Mouse (Mus musculus) regulatory T cell (primary cell): ENCODE measurements around the gene Rassf1.

ENCODE experiments used
- in situ Hi-C: fragments of 300-600 bp; cut with MboI, MseI; formaldehyde crosslinking; loops from one replicate; pipeline ENCODE4 v1.15.1; 2025; ENCODE audit warnings: high pct_unique_total_duplicates

Gene Rassf1

DNA sequence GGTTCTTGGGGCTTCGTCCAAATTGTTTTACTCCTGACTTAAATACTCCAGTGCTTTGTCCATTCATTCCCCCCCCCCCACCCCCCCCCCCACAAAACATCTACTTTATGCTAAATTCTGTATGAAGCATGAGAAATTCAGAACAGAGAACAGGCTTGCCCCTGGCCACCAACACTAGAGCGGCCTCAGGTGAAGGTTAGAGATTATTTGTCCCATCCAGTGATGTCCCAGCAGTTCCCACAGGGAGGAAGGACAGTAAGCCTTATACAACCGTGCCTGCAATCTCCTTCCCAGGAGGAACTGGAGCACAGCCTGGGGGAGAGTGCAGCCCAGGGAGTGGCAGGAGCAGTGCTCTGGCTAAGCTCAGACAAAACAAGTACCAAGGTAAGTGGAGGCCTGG lies 27.2 kb downstream of the Rassf1 start, which contains the start of gene Naa80:
Naa80 (plus strand) TSS at position 301 of the 400 bp plus-strand sequence.
- in situ Hi-C loops: no loop called here

DNA sequence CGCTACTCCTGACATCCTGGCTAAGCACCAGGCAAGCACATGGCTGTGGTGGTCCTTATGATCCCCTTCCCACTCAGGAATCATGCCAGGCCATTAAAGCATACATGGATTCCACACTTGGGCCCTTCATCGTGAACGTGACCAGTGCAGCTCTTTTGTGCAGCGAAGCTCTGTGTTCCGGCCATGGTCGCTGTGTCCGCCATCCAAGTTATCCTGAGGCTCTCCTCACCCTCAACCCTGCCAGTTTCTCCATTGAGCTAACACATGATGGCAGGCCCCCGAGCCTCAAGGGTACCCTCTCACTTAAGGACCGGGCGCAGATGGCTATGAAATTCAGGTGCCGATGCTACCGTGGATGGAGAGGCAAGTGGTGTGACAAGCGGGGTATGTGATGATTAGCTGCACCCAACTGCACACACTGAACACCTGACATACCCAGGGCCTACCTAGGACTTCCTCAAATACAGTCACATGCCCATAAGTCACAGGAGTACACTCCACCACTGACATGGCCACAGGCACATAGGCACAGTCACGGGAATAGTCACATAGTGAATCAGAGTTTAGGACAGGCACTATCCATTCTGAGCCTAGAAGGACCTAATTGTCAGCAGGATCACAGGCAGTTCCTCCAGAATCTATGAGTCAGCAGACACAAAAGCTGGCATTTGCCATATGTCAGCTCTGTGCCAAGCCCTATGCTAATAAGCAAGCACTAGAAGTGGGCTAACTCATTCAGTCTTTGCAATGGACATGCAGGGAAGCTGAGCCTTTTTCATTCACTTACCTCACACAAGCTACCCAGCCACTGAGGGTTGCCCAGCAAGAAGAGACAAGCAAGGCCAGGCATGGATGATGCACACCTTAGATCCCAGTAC lies 27.9 kb downstream of the Rassf1 start:
- in situ Hi-C loops: no loop called here

DNA sequence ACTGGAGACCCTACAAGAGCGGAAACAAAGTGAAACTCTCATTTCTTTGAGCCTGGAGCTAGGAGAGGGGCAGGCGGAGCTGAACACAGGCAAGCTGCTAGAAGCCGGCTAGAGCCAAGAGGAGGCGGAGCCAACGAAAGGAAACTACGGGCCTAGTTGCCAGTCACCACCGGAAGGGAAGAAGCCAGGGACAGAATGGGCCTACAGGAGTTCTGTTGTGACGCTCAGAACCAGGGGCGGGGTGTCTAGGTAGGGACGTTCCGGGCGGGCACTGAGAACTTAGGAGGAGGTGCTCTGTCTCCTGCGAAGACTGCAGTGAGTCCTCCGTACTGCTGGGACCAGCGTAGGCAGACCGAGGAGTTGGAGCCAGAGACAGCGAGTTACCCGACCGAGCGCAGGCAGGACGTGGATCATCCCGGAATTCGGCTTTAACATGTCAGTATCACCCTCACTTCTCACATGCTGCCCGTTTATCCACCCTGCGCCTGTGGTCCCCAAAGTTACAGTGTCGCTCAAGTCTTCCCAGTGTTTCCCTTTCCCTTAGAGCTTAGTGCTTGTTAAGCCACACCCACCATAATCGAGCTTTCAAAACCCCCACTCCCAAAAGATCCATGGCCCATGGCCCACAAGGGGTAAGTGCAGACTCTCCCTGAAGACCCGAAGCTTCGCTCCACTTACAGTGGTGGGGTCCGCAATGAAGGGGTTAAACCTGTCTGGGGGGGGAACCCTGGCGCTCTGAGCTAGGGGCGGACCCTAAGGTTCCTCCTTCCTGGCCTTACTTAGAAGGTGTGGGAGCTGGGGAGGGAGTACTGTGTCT lies 29.4 kb downstream of the Rassf1 start, which contains the start of gene Hyal3:
Hyal3 (plus strand) TSS at position 318 of the 817 bp plus-strand sequence.
- in situ Hi-C loops: no loop called here

DNA sequence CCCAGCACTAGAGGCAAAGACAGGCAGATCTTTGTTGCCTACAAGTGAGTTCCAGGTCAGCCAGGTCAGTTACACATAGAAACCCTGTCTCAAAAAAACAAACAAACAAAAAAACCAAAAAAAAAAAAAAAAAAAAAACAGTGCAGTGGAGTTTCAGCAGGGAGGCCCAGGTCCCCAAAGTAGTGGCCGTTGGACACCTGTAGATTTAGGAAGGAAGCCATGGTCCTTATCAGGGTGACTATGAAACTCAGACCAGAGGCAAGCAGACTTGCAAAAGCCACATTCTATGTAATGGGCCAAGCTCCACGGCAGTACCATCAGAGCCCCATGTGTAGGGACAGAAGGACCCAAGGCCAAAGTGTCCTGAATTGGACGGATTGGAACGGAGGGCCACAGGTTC lies 30.2 kb downstream of the Rassf1 start:
- in situ Hi-C loops: no loop called here

DNA sequence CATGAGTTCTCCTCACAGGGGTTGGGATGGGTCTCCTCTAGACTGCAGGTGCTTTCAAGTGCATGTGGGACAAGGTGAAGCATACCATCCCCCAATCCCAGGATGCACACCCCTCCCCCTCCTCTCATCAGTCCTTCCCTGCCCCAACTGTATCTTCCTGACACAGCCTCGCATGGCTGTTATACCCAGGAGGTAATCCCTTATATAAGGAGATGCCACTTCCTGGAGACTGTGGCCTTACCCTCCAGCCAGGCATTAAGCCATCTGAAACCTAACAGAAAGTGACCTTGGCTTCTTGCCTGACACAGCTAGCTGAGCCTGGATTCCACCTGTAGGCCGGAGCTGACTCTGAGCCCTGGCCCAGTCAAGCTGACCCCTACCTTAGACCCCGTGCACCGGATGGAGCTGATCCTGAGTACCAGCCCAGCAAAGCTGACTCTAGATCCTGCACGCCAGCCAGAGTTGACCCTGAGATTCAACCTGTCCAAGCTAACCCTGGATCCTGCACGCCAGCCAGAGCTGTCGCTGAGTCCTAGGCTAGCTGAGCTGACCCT lies 31.2 kb downstream of the Rassf1 start:
- in situ Hi-C loops: no loop called here

DNA sequence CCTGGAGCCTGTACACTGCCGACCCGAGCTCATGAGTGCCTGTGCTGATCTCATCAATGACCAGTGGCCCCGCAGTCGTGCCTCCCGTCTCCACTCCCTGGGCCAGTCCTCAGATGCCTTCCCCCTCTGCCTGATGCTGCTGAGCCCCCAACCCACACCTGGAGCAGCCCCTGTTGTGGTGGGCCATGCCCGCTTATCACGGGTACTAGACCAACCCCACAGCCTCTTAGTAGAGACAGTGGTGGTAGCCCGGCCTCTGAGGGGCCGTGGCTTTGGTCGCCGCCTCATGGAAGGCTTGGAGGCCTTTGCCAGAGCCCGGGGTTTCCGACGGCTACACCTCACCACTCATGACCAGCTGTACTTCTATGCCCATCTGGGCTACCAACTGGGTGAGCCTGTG lies 31.8 kb downstream of the Rassf1 start:
- in situ Hi-C loops: no loop called here

DNA sequence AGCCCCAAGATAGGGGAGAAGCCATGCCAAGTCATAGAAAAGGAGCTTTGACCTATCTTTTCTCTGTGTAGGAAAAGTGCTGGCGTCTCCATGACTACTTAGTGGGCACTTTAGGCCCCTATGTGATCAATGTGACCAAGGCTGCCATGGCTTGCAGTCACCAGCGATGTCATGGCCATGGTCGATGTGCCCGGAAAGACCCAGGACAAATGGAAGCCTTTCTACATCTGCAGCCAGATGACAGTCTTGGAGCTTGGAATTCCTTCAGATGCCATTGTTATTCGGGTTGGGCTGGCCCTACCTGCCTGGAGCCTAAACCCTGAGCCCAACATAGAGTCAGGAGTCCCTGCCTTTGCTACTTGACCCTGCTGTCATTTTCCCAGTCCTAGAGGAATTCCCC lies 35.1 kb downstream of the Rassf1 start:
- in situ Hi-C loops: no loop called here

DNA sequence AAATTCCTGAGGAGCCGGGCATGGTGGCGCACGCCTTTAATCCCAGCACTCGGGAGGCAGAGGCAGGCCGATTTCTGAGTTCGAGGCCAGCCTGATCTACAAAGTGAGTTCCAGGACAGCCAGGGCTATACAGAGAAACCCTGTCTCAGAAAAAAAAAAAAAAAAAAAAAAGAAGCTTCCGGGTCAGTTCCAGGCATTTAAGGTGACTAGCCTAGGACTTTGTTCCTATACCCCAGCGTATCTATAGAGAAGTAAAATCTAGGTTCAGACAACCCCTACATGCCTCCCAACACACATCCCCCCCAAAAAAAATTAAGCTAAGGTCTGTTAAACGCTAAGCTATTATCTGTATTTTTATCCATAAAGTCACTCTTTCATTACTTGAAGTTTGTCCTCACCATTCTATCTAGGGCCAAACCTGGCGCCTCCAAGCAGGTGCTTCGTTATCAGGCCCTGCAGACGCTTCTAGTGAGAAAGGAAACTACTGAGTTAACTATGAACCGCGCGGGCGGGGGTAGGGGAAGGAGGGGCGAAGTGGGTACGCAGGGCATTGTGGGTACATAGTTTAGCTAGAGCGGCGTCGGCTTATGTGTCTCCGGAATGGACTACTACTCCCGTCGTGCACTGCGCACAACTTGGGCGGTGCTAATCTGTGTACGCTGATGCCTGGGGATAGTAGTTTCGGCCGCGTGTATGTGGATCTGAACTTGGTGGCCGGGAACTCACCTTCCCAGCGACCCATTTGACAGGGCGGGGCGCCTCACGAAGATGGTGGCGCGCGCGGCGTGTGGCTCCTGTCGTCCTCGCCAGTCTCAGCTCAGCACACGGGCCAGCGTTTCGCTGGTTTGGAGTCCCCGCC lies 35.8 kb downstream of the Rassf1 start, which contains the start of gene Ifrd2:
Ifrd2 (plus strand) TSS at position 669 of the 859 bp plus-strand sequence.
- in situ Hi-C loops: no loop called here

DNA sequence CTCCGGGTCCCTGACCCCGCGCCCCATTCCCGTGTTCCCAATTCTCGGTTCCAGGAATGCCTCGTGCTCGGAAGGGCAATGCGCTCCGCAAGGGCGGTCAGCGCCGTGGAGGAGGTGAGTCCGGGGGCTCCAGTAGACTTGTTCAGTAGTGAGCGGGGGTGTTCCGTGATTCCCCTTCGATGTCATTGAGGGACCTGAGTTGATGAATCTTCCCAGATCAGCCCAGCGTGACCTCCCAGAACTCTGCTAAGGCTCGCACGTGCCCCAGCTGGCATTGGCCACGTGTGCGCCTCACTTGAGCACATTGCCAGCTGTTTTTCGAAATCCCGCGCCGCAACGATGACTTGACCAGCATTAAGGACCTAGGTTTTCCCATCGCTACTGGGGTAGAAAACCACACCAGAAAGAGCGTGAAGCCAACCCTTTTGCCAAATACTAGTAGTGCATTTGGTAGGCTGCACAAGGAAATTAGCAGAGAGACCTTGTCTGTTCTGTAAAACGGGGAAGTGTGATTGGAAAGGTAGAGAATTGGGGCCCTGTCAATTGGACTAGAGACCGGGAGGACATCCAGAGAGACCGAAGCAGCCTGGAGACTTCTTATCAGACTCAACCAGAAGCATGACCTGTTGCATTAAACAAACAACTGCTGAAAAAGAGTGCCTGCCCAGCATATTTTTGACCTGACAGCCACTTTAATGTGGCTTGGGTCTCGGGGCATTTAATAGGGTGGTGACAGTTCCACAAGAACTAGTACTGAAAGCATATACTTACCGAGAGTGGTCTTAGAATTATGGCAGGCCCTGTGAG lies 36.7 kb downstream of the Rassf1 start:
- in situ Hi-C loops: no loop called here

DNA sequence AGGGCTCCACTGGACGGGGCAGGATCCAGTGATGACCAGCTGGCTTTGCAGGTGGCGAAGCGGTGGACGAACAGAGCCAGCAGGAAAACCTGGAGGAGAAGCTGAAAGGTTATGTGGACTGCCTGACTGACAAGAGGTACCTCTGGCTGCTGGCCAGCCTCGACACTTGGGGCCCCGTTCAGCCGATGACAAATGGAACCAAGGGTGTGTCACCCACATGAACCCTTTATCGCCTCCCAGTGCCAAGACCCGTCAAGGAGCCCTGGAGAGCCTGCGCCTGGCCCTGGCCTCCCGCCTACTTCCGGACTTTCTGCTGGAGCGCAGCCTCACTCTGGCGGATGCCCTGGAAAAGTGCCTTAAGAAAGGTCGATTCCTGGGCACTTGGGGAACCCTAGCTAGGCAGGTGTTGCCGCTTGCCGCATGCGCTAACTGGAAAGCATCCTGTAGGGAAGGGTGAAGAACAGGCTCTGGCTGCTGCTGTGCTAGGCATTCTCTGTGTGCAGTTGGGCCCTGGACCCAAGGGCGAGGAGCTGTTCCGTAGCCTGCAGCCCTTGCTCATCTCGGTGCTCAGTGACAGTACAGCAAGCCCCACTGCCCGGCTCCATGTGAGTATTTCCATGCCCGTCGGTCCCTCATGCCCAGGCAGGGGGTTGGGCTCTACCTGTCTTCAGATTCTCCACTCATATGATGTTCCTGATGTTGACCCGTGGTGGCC lies 38.9 kb downstream of the Rassf1 start:
- in situ Hi-C loops: no loop called here

DNA sequence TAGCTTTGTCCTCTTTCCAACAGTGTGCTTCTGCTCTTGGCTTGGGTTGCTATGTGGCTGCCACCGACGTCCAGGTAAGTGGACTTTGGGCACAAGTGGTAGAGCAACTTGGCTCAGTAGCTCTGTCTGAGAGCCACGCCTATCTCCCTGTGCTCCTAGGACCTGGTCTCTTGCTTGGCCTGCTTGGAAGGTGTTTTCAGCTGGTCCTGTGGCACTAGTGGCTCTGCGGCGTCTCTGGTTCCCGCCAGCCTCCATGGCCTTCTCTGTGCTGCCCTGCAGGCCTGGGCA lies 39.4 kb downstream of the Rassf1 start:
- in situ Hi-C loops: no loop called here

DNA sequence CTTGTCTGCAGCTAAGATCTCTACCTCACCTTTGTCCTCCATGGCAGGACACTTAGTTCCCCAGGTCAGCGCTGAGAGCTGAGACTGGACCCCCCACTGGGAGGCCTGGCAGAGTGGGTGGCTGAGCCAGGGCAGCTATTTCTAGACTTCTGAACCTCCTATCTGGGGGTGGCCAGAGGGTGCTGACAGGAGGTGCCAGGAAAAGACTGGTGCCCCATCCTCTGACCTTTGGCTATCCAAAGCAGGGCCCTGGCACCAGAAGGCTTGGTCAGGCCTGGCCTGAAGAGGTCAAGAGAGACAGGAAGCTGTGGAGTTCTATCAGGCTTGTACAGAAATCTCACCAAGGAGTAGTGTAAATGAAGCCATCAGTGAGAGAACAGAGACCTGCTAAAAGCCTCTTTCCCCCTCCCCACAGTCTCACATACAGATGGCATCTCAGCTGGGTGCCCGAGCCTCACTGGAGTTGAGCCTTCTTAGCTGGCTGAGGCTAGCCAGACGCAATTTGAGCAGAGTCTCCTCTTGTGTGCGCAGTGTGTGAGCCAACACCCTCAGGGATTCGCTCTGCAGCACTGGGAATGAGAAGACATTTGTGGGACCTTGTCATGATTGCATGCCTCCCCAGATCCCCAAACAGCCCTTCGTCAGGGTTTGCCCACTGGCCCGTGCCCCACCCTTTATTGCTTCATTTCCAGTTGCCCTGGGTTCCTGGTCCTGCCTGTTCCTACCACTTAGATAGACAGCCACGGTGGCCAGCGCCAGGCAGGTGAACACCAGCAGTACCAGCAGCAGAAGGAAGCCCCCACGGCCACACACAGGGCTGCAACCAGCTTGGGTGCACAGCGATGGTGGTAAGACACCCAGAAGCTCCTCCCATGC lies 42.0 kb downstream of the Rassf1 start:
- in situ Hi-C loops: no loop called here

DNA sequence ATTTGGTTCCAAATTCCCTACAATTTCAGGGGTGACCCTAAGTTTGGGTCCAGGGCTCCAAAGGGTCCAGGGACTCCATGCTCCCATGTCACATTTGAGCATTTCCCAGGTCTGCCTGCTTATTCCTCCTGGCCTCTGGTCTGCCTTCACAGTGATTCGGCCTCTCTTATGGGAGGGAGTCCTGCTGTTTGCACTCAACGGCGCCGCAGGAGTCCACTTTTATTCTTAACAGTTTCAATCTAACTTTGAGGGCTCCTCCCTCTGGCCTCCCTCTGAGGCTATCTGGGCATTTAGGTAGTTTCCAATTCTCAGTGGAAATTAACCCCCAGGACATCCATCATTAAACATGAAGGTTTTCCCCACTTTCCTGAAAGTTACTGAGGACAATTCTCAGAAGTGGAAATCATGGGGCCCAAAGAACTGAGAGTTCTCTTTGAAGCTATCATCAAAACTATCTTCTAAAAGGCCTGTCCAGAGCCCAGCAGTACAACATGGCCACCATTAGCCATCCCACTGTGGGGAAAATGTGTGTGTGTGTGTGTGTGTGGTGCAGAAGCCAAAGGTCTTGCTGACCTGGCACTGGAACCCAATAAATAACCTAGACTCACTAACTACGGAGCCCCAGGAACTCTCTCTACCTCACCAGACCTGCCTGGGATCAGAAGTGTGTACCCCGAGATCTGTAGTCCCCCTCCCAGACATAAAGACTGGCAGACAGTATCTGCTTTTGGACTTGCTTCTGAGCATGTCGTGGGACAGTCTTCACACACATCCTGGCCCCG lies 43.1 kb downstream of the Rassf1 start:
- in situ Hi-C loops: no loop called here

DNA sequence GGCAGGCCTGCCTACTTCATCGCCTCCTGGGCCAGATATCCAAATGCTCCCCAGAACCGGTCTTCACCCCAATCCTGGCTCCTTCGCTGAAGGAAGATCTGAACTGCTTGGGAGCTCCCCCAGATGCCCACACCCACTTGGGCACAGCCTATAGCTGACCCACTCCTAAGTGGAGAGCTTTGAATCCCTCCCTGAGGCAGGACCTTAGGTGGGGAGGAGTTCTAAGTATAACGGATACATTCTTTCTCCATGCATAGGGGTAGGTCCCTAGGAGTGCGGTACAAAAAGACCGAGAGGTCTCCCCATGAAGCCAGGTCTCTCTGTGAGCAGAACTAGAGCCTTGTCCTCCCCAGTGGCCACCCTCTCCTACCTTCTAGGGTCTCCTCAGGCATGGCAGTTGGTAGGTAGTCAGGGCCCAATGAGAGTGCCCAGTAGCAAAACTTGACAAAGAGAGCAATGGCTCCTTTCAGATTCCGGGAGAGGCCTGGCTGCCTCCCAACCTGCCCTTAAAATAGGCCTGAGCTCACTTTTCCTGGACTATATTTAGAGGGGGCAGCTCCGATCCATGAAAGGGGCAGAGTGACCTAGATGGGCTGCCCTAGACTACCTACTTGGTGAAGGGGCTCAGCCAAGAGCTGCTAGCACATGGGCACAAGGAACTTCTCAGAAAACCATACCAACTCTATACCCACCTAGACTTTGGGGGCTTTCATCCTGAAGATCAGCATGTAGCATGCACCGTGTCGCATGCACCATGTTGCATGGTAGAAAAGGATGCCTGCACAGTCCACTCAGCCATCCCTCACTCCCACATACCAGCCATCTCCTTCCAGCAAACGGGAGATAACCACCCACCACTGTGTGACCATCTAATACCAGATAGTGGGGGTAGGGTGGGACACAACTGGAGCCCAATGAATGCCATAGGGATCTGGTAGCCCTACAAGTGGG lies 45.5 kb downstream of the Rassf1 start:
- in situ Hi-C loops: no loop called here

DNA sequence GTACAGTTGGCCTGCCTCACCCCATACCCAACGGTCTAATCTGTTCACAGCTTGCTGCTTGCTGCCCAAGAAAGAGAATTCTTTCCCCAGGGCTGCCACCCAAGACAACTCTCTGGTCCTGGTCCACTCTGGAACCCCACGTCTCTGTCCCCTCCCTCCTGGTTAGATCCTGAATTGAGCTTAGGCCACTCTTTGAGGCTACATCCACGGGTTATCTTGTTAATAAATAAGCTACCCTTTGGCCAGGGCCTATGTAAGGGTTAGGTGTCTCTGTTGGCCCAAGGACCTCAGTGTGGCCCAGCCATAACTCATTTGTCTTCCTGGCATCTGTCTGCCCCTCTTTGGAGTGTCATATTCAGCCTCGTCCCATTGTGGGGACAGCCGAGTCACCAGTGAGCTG lies 47.0 kb downstream of the Rassf1 start:
- in situ Hi-C loops: no loop called here

DNA sequence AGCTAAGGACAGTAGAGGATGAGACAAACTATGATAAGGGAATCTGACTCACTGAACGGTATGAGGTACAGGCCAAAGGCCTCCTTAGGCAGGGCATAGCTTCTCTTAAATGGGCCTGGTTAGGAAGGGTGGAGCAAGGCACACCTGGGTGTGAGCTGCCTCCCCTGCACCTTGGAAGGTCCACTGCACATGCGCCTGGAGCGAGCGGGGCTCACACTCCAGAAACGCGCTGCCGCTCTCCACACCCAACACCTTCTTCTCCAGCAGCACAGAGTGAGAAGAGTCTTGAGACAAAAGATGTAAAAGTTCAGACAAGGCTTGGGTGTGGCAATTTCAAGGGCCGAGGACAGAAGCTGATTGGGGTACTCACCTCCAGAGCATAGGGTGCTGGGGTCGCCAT lies 48.1 kb downstream of the Rassf1 start:
- in situ Hi-C loops: no loop called here

DNA sequence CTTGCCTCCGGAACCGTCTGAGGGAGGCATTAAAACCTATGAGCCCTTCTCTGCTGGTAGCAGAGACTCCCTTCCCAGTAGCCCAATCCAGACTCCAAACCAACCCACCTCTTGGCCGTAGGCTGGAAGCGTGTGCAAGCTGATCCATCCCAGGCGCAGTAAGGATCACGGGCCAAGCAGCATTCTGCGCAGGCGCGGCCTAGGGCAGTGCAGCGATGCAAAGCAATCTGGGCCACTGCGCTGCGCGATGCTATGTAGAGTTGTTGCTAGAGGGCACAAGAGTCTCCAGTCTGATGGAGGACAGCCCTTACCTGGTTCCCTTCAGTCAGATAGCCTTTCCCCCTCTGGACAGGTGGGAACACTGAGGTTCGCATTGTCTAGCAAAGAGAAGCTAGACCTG lies 48.5 kb downstream of the Rassf1 start:
- in situ Hi-C loops: loop anchor here (5.0 kb wide), 1 partner anchor 42 kb away; no protein-coding TSS in a partner anchor
